Mouse (Mus musculus): ENCODE results near the gene Cad.

DNA sequence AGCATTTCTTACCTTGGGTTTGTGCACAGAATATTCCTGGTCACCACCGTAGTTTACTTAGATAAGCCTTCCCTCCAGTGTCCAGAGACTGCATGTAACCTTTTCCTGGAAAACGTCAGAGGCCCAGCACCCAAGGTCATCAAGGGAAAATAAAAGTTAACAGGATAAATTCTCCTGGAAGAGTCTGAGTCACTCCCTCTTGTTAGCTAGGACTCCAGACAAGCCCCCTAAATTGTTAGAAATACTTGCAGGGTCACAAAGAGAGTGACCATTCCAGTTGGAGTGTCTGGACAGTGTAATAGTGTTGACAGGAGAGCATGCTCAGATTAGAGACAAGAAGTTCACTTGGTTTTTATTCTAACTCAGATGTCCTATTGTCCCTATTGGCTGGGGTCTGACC lies 38.7 kb upstream of the Cad start:
- TF ChIP-seq CTCF (IDR thresholded peaks at IDR 0.05; ENCODE audit: low read depth) (no peak), EP300 (IDR thresholded peaks at IDR 0.05; ENCODE audit: low read depth) (no peak)

Measured in liver, postnatal 0 days (tissue).